Mouse (Mus musculus) mouse trophoblast stem cell (cell line): ENCODE measurements around the gene Psmg3.

ENCODE experiments used
- in situ Hi-C, 2 experiments: fragments of 300-500 bp; cut with MseI, MboI; formaldehyde crosslinking; loops; 2 replicates in 1 of 2; 3 replicates in 1 of 2; pipeline ENCODE4 v1.15.1; 2025

Gene Psmg3

GRCm38 (mm10) chr5:139815964-139816363 lies 10.7 kb downstream of the Psmg3 start:
- in situ Hi-C loops: no loop called here

DNA sequence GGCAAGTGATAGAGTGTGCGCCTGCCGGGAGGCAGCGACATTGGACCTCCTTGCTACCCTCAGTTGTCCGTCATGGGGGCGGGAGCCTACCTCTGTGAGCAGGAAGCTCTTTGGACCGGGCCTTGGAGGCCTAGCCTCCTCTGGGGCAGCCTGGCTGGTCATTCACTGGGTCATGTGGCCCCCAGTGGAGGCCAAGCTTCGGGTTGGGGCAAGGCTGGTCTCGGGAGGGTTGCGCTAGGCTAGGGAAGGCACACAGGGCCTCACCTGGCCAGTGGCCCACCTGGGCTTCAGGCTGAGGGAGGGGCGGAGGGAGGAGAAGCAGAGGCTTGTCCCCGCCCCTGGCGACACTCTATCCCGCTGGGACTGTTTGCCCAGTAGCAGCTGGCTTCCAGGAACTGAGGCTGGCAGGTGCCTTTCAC lies 12.7 kb downstream of the Psmg3 start:
- in situ Hi-C loops: no loop called here

DNA sequence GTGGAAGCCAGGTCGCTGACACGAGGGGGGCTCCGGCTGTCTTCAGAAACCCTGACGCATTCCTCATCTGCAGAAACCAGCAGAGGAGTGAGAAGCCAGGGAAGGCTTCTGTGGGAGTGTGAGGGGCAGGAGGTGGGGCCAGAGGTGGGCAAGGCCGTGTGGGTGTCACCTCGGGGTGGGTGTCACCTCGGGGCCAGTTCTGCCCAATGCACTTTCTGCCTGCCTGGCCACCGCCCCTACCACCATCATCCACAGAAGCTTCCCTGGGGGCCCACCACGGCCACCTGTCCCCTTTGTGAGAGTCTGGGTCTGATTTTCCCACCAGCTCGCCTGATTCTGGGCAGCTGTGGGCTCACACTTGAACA lies 13.6 kb downstream of the Psmg3 start:
- in situ Hi-C loops: no loop called here

DNA sequence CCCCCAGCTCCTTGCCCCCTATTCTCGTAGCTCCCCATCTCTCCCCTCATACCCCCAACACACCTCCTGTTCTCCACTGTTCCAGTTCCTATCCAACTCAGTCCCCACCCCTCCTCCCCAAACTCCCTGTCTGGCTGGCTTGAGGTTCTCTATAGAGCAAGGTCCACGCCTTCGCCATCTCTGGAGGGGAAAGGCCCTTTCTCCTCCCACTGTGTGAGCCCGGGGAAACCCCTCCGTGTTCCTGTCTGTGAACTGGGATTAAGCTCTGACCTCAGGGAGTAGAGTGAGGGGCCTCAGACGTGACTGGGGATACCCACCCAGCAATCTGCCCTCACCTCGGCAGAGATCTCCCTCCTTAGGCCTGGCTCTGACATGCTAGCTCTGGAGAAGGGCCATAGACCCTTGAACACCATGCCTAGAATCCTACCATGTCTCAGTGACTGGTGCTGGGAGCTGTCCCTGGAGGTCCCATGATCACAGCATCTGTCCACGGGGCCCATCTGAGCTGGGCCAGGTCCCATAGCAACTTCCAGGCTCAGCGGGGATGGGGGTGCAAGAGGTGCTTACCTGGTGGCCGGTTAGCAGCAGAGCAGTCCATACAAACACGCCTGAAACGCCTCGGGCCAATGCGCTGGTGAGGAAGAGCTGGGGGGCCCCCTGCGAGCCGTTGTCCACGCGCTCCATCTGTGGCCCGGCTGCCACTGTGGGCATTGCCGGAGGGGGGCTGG lies 14.1 kb downstream of the Psmg3 start:
- in situ Hi-C loops: no loop called here

- in situ Hi-C loops: no loop called here
These were observed 14.8 kb downstream of the Psmg3 start for GRCm38 (mm10) chr5:139811677-139812397.

GRCm38 (mm10) chr5:139809397-139809796 lies 17.3 kb downstream of the Psmg3 start:
- in situ Hi-C loops: no loop called here

DNA sequence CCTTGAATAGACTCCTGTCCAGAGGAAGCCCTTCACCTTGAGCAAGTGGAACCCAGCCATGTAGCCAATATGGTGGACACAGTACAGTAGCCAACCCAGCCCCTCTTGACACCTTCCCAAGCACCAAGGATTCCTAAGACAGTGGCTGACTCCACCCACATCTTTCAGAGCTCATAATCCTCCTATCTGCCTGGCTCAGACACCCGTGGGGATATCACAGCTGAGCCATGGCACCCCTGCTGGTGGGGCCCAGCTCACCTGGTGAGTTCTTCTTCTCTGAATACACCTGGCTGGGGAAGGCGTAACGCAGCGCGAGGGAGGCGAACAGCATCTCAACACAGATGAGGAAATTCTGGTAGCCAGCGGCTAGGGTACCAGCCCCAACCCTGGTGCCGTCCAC lies 20.8 kb downstream of the Psmg3 start:
- in situ Hi-C loops: no loop called here

- in situ Hi-C loops: no loop called here
These were observed 22.0 kb downstream of the Psmg3 start for GRCm38 (mm10) chr5:139804573-139805111.

DNA sequence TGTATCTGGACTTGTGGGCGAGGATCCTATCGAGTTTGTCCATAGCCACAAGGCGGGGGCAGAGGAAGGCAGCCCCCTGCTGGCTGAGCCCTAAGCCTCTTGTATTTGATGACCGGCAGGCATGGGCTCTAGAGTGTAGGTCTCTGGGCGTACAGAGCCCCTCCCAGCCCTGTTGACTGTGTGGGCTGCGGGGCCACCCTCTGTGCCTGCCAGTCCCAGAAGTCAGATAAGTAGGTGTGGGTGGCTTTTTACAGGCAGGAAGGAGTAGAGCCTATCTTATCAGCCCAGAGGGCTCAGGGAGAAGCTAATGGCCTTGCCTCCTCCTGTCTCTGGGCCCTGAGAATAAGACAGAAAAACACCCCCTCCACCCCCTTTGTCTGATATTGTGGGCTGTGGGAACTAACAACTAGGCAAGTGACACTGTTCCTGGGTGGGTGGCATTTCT lies 22.6 kb downstream of the Psmg3 start:
- in situ Hi-C loops: no loop called here

- in situ Hi-C loops: no loop called here
These were observed 23.0 kb downstream of the Psmg3 start for GRCm38 (mm10) chr5:139803601-139804102.

- in situ Hi-C loops: no loop called here
These were observed 23.5 kb downstream of the Psmg3 start for GRCm38 (mm10) chr5:139803165-139803564.

DNA sequence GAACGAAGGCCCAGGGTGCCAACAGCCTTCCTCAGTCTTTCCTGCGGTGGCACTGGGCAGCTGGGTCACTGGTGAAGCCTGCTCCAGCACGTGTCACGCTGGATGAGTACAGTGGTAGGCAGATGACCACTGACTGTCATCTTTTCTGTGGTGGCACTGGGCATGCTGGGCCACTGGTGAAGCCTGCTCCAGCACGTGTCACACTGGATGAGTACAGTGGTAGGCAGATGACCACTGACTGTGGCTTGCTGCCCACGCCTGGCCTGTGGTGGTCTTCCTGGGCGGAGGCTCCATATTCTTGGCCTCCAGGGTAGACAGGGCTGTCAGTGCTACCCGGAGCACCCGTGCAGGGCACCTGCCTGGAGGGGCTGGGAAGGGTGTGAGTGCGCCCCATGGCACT lies 24.8 kb downstream of the Psmg3 start:
- in situ Hi-C loops: no loop called here

DNA sequence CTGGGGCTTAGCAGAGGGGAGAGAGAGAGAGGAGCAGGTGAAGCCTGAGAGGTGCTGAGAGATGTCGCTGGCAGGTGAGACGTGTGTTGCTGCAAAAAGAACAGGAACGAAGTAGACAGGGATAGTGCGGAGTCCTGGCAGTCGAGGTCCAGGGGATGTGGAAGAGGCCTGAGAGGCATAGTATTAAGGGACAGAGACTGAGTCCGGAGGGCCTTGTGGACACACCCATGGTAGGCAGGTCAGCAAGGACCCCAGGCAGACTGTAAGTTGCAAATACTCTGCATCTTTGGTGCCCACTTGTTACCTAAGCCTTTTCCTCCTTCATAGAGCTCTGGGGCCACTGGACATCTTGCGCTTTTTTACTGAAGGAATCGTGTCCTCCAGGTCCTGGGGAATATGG lies 25.5 kb downstream of the Psmg3 start:
- in situ Hi-C loops: no loop called here

GRCm38 (mm10) chr5:139799801-139800590 lies 26.7 kb downstream of the Psmg3 start:
- in situ Hi-C loops: no loop called here

GRCm38 (mm10) chr5:139799041-139799440 lies 27.6 kb downstream of the Psmg3 start:
- in situ Hi-C loops: no loop called here

DNA sequence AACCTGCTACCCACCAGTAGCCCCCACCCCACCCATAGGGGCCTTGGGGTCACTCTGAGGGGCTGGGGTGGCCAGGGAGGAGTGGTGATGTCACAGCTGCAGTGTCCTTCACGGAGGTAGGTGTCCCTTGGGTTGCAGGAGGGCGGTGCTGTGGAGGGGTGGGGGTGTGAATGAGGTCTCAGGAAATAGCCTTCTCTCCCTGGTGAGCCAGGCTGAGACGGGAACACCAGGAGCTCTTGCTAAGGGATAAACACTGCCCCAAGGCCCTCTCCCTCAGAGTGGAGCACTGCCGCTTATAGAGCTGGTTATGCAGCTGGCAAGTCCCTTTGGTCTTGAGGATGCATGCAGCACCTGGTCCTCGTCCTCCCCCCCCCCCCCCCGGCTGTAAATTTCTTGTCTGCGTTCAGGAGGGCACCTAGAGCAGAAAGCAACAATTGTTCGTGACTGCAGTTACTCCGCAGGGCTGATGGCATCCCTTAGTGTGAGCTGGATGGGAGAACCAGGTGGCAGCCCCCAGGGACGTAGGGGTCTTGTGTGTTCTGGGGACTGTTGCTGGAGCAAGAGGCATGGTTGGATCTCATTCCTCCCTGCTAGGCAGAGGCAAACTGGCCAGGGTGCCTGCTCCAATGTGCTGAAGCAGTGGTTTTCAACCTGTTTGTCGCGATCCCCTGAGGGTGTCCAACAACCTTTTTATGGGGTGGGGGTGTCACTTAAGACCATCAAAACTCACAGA lies 28.4 kb downstream of the Psmg3 start:
- in situ Hi-C loops: no loop called here

- in situ Hi-C loops: no loop called here
These were observed 29.1 kb downstream of the Psmg3 start for GRCm38 (mm10) chr5:139797473-139798167.

DNA sequence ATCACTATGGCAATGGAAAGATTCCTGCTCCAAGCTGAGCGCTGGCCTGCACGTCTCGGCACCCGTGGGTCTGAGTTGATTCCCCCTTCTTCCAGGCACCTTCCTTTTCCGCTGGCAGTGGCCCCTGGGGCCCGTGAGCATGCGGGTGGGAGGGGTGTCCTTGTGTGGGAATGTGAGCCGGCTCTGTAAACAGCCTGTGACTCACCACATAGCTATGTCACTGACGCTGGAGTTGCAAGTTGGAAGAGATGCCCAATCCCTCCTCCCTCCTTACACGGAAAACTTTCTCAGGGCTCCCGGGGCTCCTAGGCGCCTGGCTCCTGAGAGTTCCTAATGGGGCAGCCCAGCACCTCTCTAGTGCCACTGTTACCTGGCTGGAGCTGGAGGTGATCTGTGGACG lies 29.8 kb downstream of the Psmg3 start:
- in situ Hi-C loops: no loop called here

DNA sequence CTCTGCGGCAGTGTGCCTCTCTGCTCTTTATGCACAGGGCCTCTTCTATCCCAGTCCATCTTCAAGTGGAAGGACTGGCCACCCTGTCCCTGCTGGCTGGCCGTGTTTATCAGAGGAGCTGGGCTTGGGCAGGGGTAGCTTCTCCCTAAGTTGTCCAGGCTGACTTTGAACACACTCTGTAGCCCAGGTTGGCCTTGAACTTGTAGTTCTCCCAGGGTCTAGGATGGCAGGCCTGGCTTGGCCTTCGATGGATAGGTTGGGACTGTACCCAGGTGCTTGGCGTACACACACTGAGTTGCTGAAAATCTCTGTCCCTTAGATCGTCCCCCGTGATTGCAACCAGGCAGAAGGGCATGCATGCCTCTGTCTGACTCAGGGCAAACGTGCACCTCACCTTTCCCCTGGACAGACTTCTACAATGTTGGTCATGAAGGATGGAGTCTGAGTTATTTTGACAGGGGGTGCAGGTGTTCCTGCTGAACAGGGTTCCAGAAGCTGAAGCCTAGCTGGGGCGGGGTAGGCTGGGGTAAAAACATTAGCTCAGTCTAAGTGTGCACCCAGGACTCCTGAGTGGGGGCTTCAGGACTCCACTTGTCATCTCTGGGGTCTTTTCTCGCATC lies 30.6 kb downstream of the Psmg3 start:
- in situ Hi-C loops: no loop called here

GRCm38 (mm10) chr5:139794938-139795337 lies 31.7 kb downstream of the Psmg3 start:
- in situ Hi-C loops: no loop called here
